Mouse (Mus musculus) ES-E14 (cell line): ENCODE results near the gene Sema6b. TPM values are rescaled to one million over a fixed set of nuclear protein-coding genes. Genes with fewer than 3 reads are reported as not detected.

Source experiments
- DNase-seq: peaks from one replicate; pipeline ENCODE4 v3.0.0-alpha.2; 2013; ENCODE audit warnings: low read depth, low spot score
- H3K27ac ChIP-seq: 2 replicates; pipeline ENCODE4 v1.5.1; 2012; ENCODE audit warnings: low read depth, mild to moderate bottlenecking, low read length, moderate library complexity, mixed read lengths; ENCODE audit not compliant: poor library complexity, insufficient read depth, severe bottlenecking
- H3K36me3 ChIP-seq: 2 replicates; pipeline ENCODE4 v1.6.1; 2012; ENCODE audit warnings: mild to moderate bottlenecking, low read length, moderate library complexity, mixed read lengths; ENCODE audit not compliant: control insufficient read depth, poor library complexity, insufficient read depth, severe bottlenecking
- H3K4me1 ChIP-seq, 2 experiments: fragments of 150-350 bp in 1 of 2; sonication (generic) in 1 of 2; 2 replicates each; pipeline ENCODE4 v1.6.1; 2012; ENCODE audit warnings: low read length in 2 of 2, mild to moderate bottlenecking in 1 of 2, mixed read lengths in 1 of 2; ENCODE audit not compliant: control insufficient read depth in 2 of 2, insufficient read depth in 2 of 2, poor library complexity in 1 of 2
- H3K4me3 ChIP-seq, 2 experiments: fragments of 150-350 bp in 1 of 2; sonication (generic) in 1 of 2; 2 replicates each; pipeline ENCODE4 v1.5.1; 2012; ENCODE audit warnings: low read length in 2 of 2, low read depth in 1 of 2, mild to moderate bottlenecking in 1 of 2, mixed read lengths in 1 of 2; ENCODE audit not compliant: insufficient read depth in 1 of 2, poor library complexity in 1 of 2, severe bottlenecking in 1 of 2
- H3K9ac ChIP-seq: 2 replicates; pipeline ENCODE4 v1.6.1; 2012; ENCODE audit warnings: low read depth, mild to moderate bottlenecking, low read length, mixed read lengths; ENCODE audit not compliant: poor library complexity, insufficient read depth, severe bottlenecking
- H3K9me3 ChIP-seq: fragments of 150-350 bp; sonication (generic); 2 replicates; pipeline ENCODE4 v1.6.1; 2012; ENCODE audit warnings: low read depth, mild to moderate bottlenecking, low read length; ENCODE audit not compliant: control insufficient read depth, insufficient read depth
- CHD2 ChIP-seq: IDR thresholded peaks from 2 replicates; pipeline ENCODE4 v1.6.1; 2014; ENCODE audit warnings: mild to moderate bottlenecking, low read depth, low read length, inconsistent platforms
- HCFC1 ChIP-seq: IDR thresholded peaks from 2 replicates; pipeline ENCODE4 v1.6.1; 2012; ENCODE audit warnings: low read length, inconsistent platforms, borderline replicate concordance; ENCODE audit not compliant: insufficient read depth
- MAFK ChIP-seq: IDR thresholded peaks from 2 replicates; pipeline ENCODE4 v1.6.1; 2014; ENCODE audit warnings: mild to moderate bottlenecking, low read depth, low read length, inconsistent platforms; ENCODE audit not compliant: insufficient read depth
- ZC3H11A ChIP-seq: IDR thresholded peaks from 2 replicates; pipeline ENCODE4 v1.6.1; 2012; ENCODE audit warnings: low read depth, mild to moderate bottlenecking, inconsistent platforms, low read length, borderline replicate concordance
- ZNF384 ChIP-seq: IDR thresholded peaks from 2 replicates; pipeline ENCODE4 v1.6.1; 2012; ENCODE audit warnings: low read depth, low read length, inconsistent platforms
- in situ Hi-C, 2 experiments: fragments of 600-800 bp; cut with MboI; formaldehyde crosslinking; loops; one replicate each; pipeline ENCODE4 v1.15.1; 2025; ENCODE audit warnings: low sequenced_read_pairs in 2 of 2, inconsistent platforms in 1 of 2; ENCODE audit not compliant: unreplicated experiment in 2 of 2
- total RNA-seq: library from RNA; depleted of rRNA; stranded (reverse); fragments of 300-350 nt; gene quantifications from 2 replicates; pipeline ENCODE4 v1.2.3, GENCODE M21; 2012

The Sema6b gene
- total RNA-seq, 1 experiment, result 2.9 TPM

- no peak for TF ChIP-seq ZC3H11A
- TF ChIP-seq MAFK, result no peak
- TF ChIP-seq HCFC1, result no peak
- TF ChIP-seq ZNF384, result no peak
- TF ChIP-seq CHD2, result no peak
- Histone ChIP-seq H3K4me1 (peaks cover 0 to 10% of the 10 kb centered on the region in 2 experiments; a peak in 2 of 4 replicates), H3K9ac (no peak overlapping the region), H3K36me3 (no peaks in the 10 kb centered on the region), H3K9me3 (no peaks in the 10 kb centered on the region), H3K27ac (no peak overlapping the region), H3K4me3 (no peak overlapping the region)
- in situ Hi-C loops, result no loop called here
- DNase-seq, result no peak
Observed at GRCm38 (mm10) chr17:56131136-56131535, 9.0 kb downstream of the Sema6b start.

- Histone ChIP-seq H3K27ac (no peak overlapping the region), H3K4me3 (no peak overlapping the region), H3K9ac (no peak overlapping the region), H3K4me1 (peaks cover 0 to 8% of the 10 kb centered on the region in 2 experiments; a peak in 2 of 4 replicates), H3K36me3 (no peaks in the 10 kb centered on the region), H3K9me3 (no peaks in the 10 kb centered on the region)
- no peak for TF ChIP-seq ZC3H11A
- no peak for TF ChIP-seq ZNF384
- no peak for TF ChIP-seq CHD2
- TF ChIP-seq MAFK, result no peak
- no peak for TF ChIP-seq HCFC1
- in situ Hi-C loops, result no loop called here
- no peak for DNase-seq
Observed at GRCm38 (mm10) chr17:56128246-56128645, 11.9 kb downstream of the Sema6b start.

- Histone ChIP-seq H3K9ac (no peak overlapping the region), H3K4me1 (peaks cover 0 to 2% of the 10 kb centered on the region in 2 experiments; a peak in 1 of 4 replicates), H3K36me3 (no peaks in the 10 kb centered on the region), H3K9me3 (no peaks in the 10 kb centered on the region), H3K4me3 (no peak overlapping the region), H3K27ac (no peak overlapping the region)
- DNase-seq, result no peak
- TF ChIP-seq HCFC1 (no peak), CHD2 (no peak), ZC3H11A (no peak), MAFK (no peak), ZNF384 (no peak)
- in situ Hi-C loops, result no loop called here
Observed at GRCm38 (mm10) chr17:56126175-56126574, 14.0 kb downstream of the Sema6b start.

GRCm38 (mm10) chr17:56125276-56125630 lies 14.9 kb downstream of the Sema6b start:
- Histone ChIP-seq H3K9ac (no peak overlapping the region), H3K36me3 (no peaks in the 10 kb centered on the region), H3K9me3 (no peaks in the 10 kb centered on the region), H3K4me3 (no peak overlapping the region), H3K4me1 (peaks cover 0 to 2% of the 10 kb centered on the region in 2 experiments; a peak in 1 of 4 replicates), H3K27ac (no peak overlapping the region)
- in situ Hi-C loops, result no loop called here
- no peak for TF ChIP-seq ZC3H11A
- no peak for TF ChIP-seq ZNF384
- TF ChIP-seq HCFC1, result no peak
- TF ChIP-seq MAFK, result no peak
- TF ChIP-seq CHD2, result no peak
- no peak for DNase-seq
